Mouse (Mus musculus): ENCODE results near the gene Olfr103. TPM values are rescaled to one million over a fixed set of nuclear protein-coding genes. Genes with fewer than 3 reads are reported as not detected.
A peak's percentile ranks its signal among the peaks of the same experiment; 100 is the strongest.

Olfr103 gene
- polyA plus RNA-seq (2012; rRNA removed): not detected in 2 replicates

GRCm38 (mm10) chr17:37339598-37339997 is at the start of gene Olfr103:
Gene Olfr103, minus strand, starts transcription at chr17:37339698.
- DNase-seq (ENCODE audit: low read depth): no peak
- no peak for TF ChIP-seq CTCF (IDR thresholded peaks at IDR 0.05; ENCODE audit: borderline replicate concordance, extremely low read depth, insufficient read depth, insufficient read length)
- TF ChIP-seq POLR2A (IDR thresholded peaks at IDR 0.05; ENCODE audit: borderline replicate concordance, extremely low read depth, insufficient read depth, insufficient read length, poor library complexity, severe bottlenecking): no peak

- no peak for TF ChIP-seq CTCF (IDR thresholded peaks at IDR 0.05; ENCODE audit: borderline replicate concordance, extremely low read depth, insufficient read depth, insufficient read length)
- no peak for TF ChIP-seq POLR2A (IDR thresholded peaks at IDR 0.05; ENCODE audit: borderline replicate concordance, extremely low read depth, insufficient read depth, insufficient read length, poor library complexity, severe bottlenecking)
- DNase-seq (ENCODE audit: low read depth): no peak
These were observed 39.2 kb upstream of the Olfr103 start, which contains the start of gene Olfr105-ps for GRCm38 (mm10) chr17:37378733-37379132. Gene Olfr105-ps, plus strand, starts transcription at chr17:37379033.

- DNase-seq (ENCODE audit: low read depth): no peak
- TF ChIP-seq CTCF (IDR thresholded peaks at IDR 0.05; ENCODE audit: borderline replicate concordance, extremely low read depth, insufficient read depth, insufficient read length) (no peak), POLR2A (IDR thresholded peaks at IDR 0.05; ENCODE audit: borderline replicate concordance, extremely low read depth, insufficient read depth, insufficient read length, poor library complexity, severe bottlenecking) (no peak)
These were observed 19.8 kb upstream of the Olfr103 start, which contains the start of gene Olfr104-ps for GRCm38 (mm10) chr17:37359282-37359681. Gene Olfr104-ps, plus strand, starts transcription at chr17:37359582.

- no peak for DNase-seq (ENCODE audit: low read depth)
- no peak for TF ChIP-seq CTCF (IDR thresholded peaks at IDR 0.05; ENCODE audit: borderline replicate concordance, extremely low read depth, insufficient read depth, insufficient read length)
- no peak for TF ChIP-seq POLR2A (IDR thresholded peaks at IDR 0.05; ENCODE audit: borderline replicate concordance, extremely low read depth, insufficient read depth, insufficient read length, poor library complexity, severe bottlenecking)
These were observed 22.5 kb downstream of the Olfr103 start, which contains the start of gene Olfr102 for GRCm38 (mm10) chr17:37316954-37317353. Gene Olfr102, minus strand, starts transcription at chr17:37317054.

GRCm38 (mm10) chr17:37310146-37310699 is 29.3 kb downstream of the Olfr103 start:
- no peak for TF ChIP-seq CTCF (IDR thresholded peaks at IDR 0.05; ENCODE audit: borderline replicate concordance, extremely low read depth, insufficient read depth, insufficient read length)
- TF ChIP-seq POLR2A (IDR thresholded peaks at IDR 0.05; ENCODE audit: borderline replicate concordance, extremely low read depth, insufficient read depth, insufficient read length, poor library complexity, severe bottlenecking): no peak

GRCm38 (mm10) chr17:37308483-37308882 is 31.0 kb downstream of the Olfr103 start:
- DNase-seq (ENCODE audit: low read depth): peak; percentile 15
- TF ChIP-seq POLR2A (IDR thresholded peaks at IDR 0.05; ENCODE audit: borderline replicate concordance, extremely low read depth, insufficient read depth, insufficient read length, poor library complexity, severe bottlenecking) (no peak), CTCF (IDR thresholded peaks at IDR 0.05; ENCODE audit: borderline replicate concordance, extremely low read depth, insufficient read depth, insufficient read length) (peak; percentile 32; the same call in 1 of the 2 replicates)

More at GRCm38 (mm10) chr17:37310146-37310699, 29.3 kb downstream of the Olfr103 start:
- no peak for DNase-seq (ENCODE audit: low read depth)

GRCm38 (mm10) chr17:37304213-37304612 is 35.3 kb downstream of the Olfr103 start, which contains the start of gene Olfr101:
Gene Olfr101, minus strand, starts transcription at chr17:37304313.
- TF ChIP-seq POLR2A (IDR thresholded peaks at IDR 0.05; ENCODE audit: borderline replicate concordance, extremely low read depth, insufficient read depth, insufficient read length, poor library complexity, severe bottlenecking) (no peak), CTCF (IDR thresholded peaks at IDR 0.05; ENCODE audit: borderline replicate concordance, extremely low read depth, insufficient read depth, insufficient read length) (no peak)
- DNase-seq (ENCODE audit: low read depth): no peak

Other genes starting within 250 kb of the Olfr103 start
- gene Olfr91, start 241.4 kb downstream of the Olfr103 start, polyA plus RNA-seq (2012; rRNA removed): not detected in 2 replicates
- not detected in 2 replicates for gene Olfr92, start 219.6 kb downstream of the Olfr103 start, polyA plus RNA-seq (2012; rRNA removed)
- gene Olfr93, start 178.2 kb downstream of the Olfr103 start, polyA plus RNA-seq (2012; rRNA removed): not detected in 2 replicates
- gene Ubd, start 145.8 kb downstream of the Olfr103 start, polyA plus RNA-seq (2012; rRNA removed): not detected in 2 replicates
- gene Olfr94, start 138.7 kb downstream of the Olfr103 start, polyA plus RNA-seq (2012; rRNA removed): not detected in 2 replicates
- gene Olfr95, start 126.6 kb downstream of the Olfr103 start, polyA plus RNA-seq (2012; rRNA removed): 0.03 and 0.05 TPM in 2 replicates
- not detected in 2 replicates for gene Olfr96, start 119.6 kb downstream of the Olfr103 start, polyA plus RNA-seq (2012; rRNA removed)
- gene Olfr97, start 102.4 kb downstream of the Olfr103 start, polyA plus RNA-seq (2012; rRNA removed): not detected in 2 replicates
- not detected in 2 replicates for gene Olfr98, start 75.9 kb downstream of the Olfr103 start, polyA plus RNA-seq (2012; rRNA removed)
- 0.42 and 0.68 TPM in 2 replicates for gene H2-M3, start 69.5 kb downstream of the Olfr103 start, polyA plus RNA-seq (2012; rRNA removed)
- not detected in 2 replicates for gene Olfr99, start 56.2 kb downstream of the Olfr103 start, polyA plus RNA-seq (2012; rRNA removed)
- not detected in 2 replicates for gene Olfr101, start 35.4 kb downstream of the Olfr103 start, polyA plus RNA-seq (2012; rRNA removed)
- not detected in 2 replicates for gene Olfr102, start 22.6 kb downstream of the Olfr103 start, polyA plus RNA-seq (2012; rRNA removed)
- not detected in 2 replicates for gene Olfr104-ps, start 19.9 kb upstream of the Olfr103 start, polyA plus RNA-seq (2012; rRNA removed)
- not detected in 2 replicates for gene Olfr105-ps, start 39.3 kb upstream of the Olfr103 start, polyA plus RNA-seq (2012; rRNA removed)
- gene Olfr106-ps, start 50.7 kb upstream of the Olfr103 start, polyA plus RNA-seq (2012; rRNA removed): not detected in 2 replicates
- gene Olfr107, start 59.5 kb upstream of the Olfr103 start, polyA plus RNA-seq (2012; rRNA removed): not detected in 2 replicates
- not detected in 2 replicates for gene Olfr108, start 105.8 kb upstream of the Olfr103 start, polyA plus RNA-seq (2012; rRNA removed)
- not detected in 2 replicates for gene Olfr109, start 119.2 kb upstream of the Olfr103 start, polyA plus RNA-seq (2012; rRNA removed)
- gene H2-M2, start 143.9 kb upstream of the Olfr103 start, polyA plus RNA-seq (2012; rRNA removed): not detected in 2 replicates
- gene Olfr110, start 152.8 kb upstream of the Olfr103 start, polyA plus RNA-seq (2012; rRNA removed): not detected in 2 replicates
- 0.04 and 0.08 TPM in 2 replicates for gene Olfr111, start 168.3 kb upstream of the Olfr103 start, polyA plus RNA-seq (2012; rRNA removed)
- not detected in 2 replicates for gene Olfr112, start 229.8 kb upstream of the Olfr103 start, polyA plus RNA-seq (2012; rRNA removed)
- not detected in 2 replicates for gene Olfr113, start 238.0 kb upstream of the Olfr103 start, polyA plus RNA-seq (2012; rRNA removed)